Mouse (Mus musculus) E14TG2a.4 (cell line): Measurements from ENCODE around the gene Zfp819.

Source experiments
- H3K27me3 ChIP-seq: 2 replicates; pipeline ENCODE4 v1.6.1; 2014; ENCODE audit warnings: low read length, control low read depth; ENCODE audit not compliant: insufficient read depth
- H3K36me3 ChIP-seq: 2 replicates; pipeline ENCODE4 v1.6.1; 2014; ENCODE audit warnings: low read length, control low read depth; ENCODE audit not compliant: insufficient read depth
- H3K4me1 ChIP-seq: replicated peaks from 2 replicates; pipeline ENCODE4 v1.6.1; 2014; ENCODE audit warnings: low read depth, low read length, control low read depth
- H3K4me3 ChIP-seq: replicated peaks from 2 replicates; pipeline ENCODE4 v1.5.1; 2014; ENCODE audit warnings: mild to moderate bottlenecking, low read length
- H3K9me3 ChIP-seq: 2 replicates; pipeline ENCODE4 v1.6.1; 2014; ENCODE audit warnings: low read length, control low read depth
- CTCF ChIP-seq: conservative IDR thresholded peaks from 2 replicates; pipeline ENCODE4 v1.5.1; 2014; ENCODE audit warnings: low read length
- NANOG ChIP-seq: IDR thresholded peaks from 2 replicates; pipeline ENCODE4 v1.6.1; 2014; ENCODE audit warnings: borderline replicate concordance, low read length, mixed read lengths
- POU5F1 ChIP-seq: IDR thresholded peaks from 2 replicates; pipeline ENCODE4 v1.6.1; 2014; ENCODE audit warnings: low read length, borderline replicate concordance

The Zfp819 gene

GRCm38 (mm10) chr7:43633940-43634339 is 27.0 kb downstream of the Zfp819 start:
- Histone ChIP-seq H3K4me3 (no peak overlapping the region), H3K27me3 (no peaks in the 10 kb centered on the region)
- no peak for TF ChIP-seq NANOG
- no peak for TF ChIP-seq CTCF
- no peak for TF ChIP-seq POU5F1

GRCm38 (mm10) chr7:43634500-43634899 is 27.5 kb downstream of the Zfp819 start, which contains the start of gene Ceacam18:
Ceacam18 (plus strand) TSS chr7:43634707.
- Histone ChIP-seq H3K9me3 (no peaks in the 10 kb centered on the region), H3K36me3 (no peaks in the 10 kb centered on the region), H3K27me3 (no peaks in the 10 kb centered on the region), H3K4me1 (peaks cover 14% of the 10 kb centered on the region), H3K4me3 (no peak within 1 kb of the TSS)
- TF ChIP-seq NANOG = no peak
- no peak for TF ChIP-seq CTCF
- TF ChIP-seq POU5F1 = no peak

More at GRCm38 (mm10) chr7:43633940-43634339, 27.0 kb downstream of the Zfp819 start:
- no peaks in the 10 kb centered on the region for H3K9me3 ChIP-seq
- no peaks in the 10 kb centered on the region for H3K36me3 ChIP-seq
- peaks cover 14% of the 10 kb centered on the region for H3K4me1 ChIP-seq

- H3K4me1 ChIP-seq = peaks cover 20% of the 10 kb centered on the region
- H3K9me3 ChIP-seq = no peaks in the 10 kb centered on the region
- H3K4me3 ChIP-seq = no peak overlapping the region
- H3K36me3 ChIP-seq = no peaks in the 10 kb centered on the region
- no peaks in the 10 kb centered on the region for H3K27me3 ChIP-seq
- TF ChIP-seq POU5F1 = no peak
- no peak for TF ChIP-seq NANOG
- TF ChIP-seq CTCF = no peak
These were observed 29.2 kb downstream of the Zfp819 start for GRCm38 (mm10) chr7:43636194-43636593.

GRCm38 (mm10) chr7:43637118-43637517 is 30.1 kb downstream of the Zfp819 start:
- TF ChIP-seq NANOG (no peak), CTCF (no peak), POU5F1 (no peak)
- H3K9me3 ChIP-seq = no peaks in the 10 kb centered on the region
- no peak overlapping the region for H3K4me3 ChIP-seq
- H3K27me3 ChIP-seq = no peaks in the 10 kb centered on the region
- H3K4me1 ChIP-seq = peaks cover 20% of the 10 kb centered on the region
- no peaks in the 10 kb centered on the region for H3K36me3 ChIP-seq

GRCm38 (mm10) chr7:43642587-43642986 is 35.6 kb downstream of the Zfp819 start:
- H3K4me1 ChIP-seq = peaks cover 15% of the 10 kb centered on the region
- TF ChIP-seq POU5F1 (no peak), NANOG (no peak), CTCF (no peak)
- no peaks in the 10 kb centered on the region for H3K9me3 ChIP-seq
- no peaks in the 10 kb centered on the region for H3K27me3 ChIP-seq
- no peak overlapping the region for H3K4me3 ChIP-seq
- no peaks in the 10 kb centered on the region for H3K36me3 ChIP-seq

- peak overlapping the region; percentile 39 for H3K4me3 ChIP-seq
- H3K27me3 ChIP-seq = no peaks in the 10 kb centered on the region
- H3K9me3 ChIP-seq = no peaks in the 10 kb centered on the region
- peaks cover 15% of the 10 kb centered on the region for H3K4me1 ChIP-seq
- TF ChIP-seq NANOG (no peak), CTCF (no peak), POU5F1 (no peak)
- H3K36me3 ChIP-seq = no peaks in the 10 kb centered on the region
These were observed 36.2 kb downstream of the Zfp819 start for GRCm38 (mm10) chr7:43643046-43643652.

GRCm38 (mm10) chr7:43652683-43653082 is 45.7 kb downstream of the Zfp819 start:
- TF ChIP-seq CTCF = no peak
- TF ChIP-seq POU5F1 = no peak
- TF ChIP-seq NANOG = no peak
- Histone ChIP-seq H3K9me3 (peaks cover 4% of the 10 kb centered on the region; the same call in 1 of the 2 replicates), H3K4me1 (0 out of 2 replicates have a peak, but pooled peaks cover 5% of the 10 kb centered on the region)

GRCm38 (mm10) chr7:43654519-43654918 is 47.5 kb downstream of the Zfp819 start:
- no peak for TF ChIP-seq CTCF
- no peak for TF ChIP-seq POU5F1
- no peak for TF ChIP-seq NANOG
- Histone ChIP-seq H3K36me3 (no peaks in the 10 kb centered on the region), H3K9me3 (peaks cover 4% of the 10 kb centered on the region; the same call in 1 of the 2 replicates), H3K4me1 (0 out of 2 replicates have a peak, but pooled peaks cover 5% of the 10 kb centered on the region), H3K4me3 (no peak overlapping the region), H3K27me3 (peaks cover 3% of the 10 kb centered on the region; the same call in 1 of the 2 replicates)

More at GRCm38 (mm10) chr7:43652683-43653082, 45.7 kb downstream of the Zfp819 start:
- H3K27me3 ChIP-seq = no peaks in the 10 kb centered on the region
- H3K4me3 ChIP-seq = no peak overlapping the region
- H3K36me3 ChIP-seq = no peaks in the 10 kb centered on the region
